ENCODE assay signal across 8 mouse cellular contexts in the genomic region with DNA sequence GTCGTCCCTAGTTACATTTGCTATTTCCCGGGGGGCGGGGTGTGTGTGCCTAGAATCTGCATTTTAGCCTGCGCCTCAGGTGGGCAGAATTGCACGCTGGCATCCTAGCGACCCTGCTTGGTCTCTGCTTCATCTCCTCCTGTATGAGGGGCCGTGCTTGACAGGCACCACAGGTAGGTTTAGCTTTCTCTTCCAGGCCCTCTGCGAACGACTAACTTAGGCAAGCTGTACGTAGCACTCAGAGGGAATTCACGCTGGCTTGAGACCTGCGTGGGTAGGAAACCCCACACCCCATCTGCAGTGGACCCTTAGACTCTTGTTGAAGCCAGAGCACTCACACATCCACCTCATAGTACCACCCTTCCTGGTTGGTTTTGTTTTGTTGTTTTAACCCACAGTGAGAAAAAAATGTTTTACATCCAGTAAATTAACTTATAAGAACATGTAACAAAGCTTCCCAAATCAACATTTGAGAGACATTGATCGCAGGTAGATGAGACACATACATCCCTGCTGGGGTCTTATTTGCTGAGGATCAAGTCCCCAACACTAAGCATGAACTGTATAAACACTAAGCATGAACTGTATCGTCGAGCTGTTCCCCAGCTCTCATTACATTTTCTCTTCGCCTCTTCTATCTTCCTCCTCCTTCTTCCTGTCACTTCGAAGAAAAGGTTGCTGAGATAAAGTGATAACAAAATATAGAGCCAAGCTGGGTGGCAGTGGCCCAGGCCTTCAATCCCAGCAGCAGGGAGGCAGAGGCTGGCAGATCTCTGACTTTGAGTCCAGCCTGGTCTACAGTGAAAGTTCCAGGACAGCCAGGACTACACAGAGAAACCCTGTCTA. TPM values are rescaled to one million over a fixed set of nuclear protein-coding genes. Genes with fewer than 3 reads are reported as not detected.
DNase-seq lines count a peak whose midpoint lies in the region; ATAC-seq and TF ChIP-seq lines count a peak whose summit lies in the region.

No protein-coding gene starts in this region.

- peak overlapping the region; percentile 81 for H3K4me3 ChIP-seq in spleen, adult 2 months (ENCODE audit: extremely low read depth, insufficient read depth, insufficient read length)
- H3K4me3 ChIP-seq in limb, embryonic 15.5 days = peak overlapping the region; percentile 57

- WGBS in spleen, adult 2 months = 22% methylated on average over 17 of the region's 17 CpGs
- WGBS in limb, embryonic 15.5 days = 29% methylated on average over 17 of the region's 17 CpGs

- DNase-seq in cerebellum, adult 11-12 months = peak; percentile 67
- no peak for DNase-seq in cerebellum, adult 18-20 months
- DNase-seq in spleen, adult 2 months (ENCODE audit: low read depth in 1 of 2, low spot score in 2 of 2) = no peak
- DNase-seq in spleen, postnatal 36 days (ENCODE audit: low spot score in 2 of 2) = no peak
- DNase-seq in thymus, postnatal 25 days = peak; percentile 21
- DNase-seq in frontal cortex, postnatal 25 days (ENCODE audit: low spot score in 2 of 2) = no peak
- DNase-seq in left cerebral cortex, postnatal 25 days (ENCODE audit: low spot score in 2 of 2) = no peak

- H3K4me1 ChIP-seq in spleen, adult 2 months (ENCODE audit: control insufficient read depth, insufficient read depth, insufficient read length) = no peaks in the 10 kb centered on the region; the same call in 1 of the 2 replicates
- peaks cover 29% of the 10 kb centered on the region for H3K4me1 ChIP-seq in limb, embryonic 15.5 days

- H3K27ac ChIP-seq in spleen, adult 2 months (ENCODE audit: insufficient read depth, low read length) = peak overlapping the region; percentile 95
- H3K27ac ChIP-seq in limb, embryonic 15.5 days = peak overlapping the region; percentile 88

- no peak for TF ChIP-seq POLR2A in spleen, adult 2 months (IDR thresholded peaks at IDR 0.05; ENCODE audit: low read depth, low read length)

- H3K9me3 ChIP-seq in limb, embryonic 15.5 days = no peaks in the 10 kb centered on the region

- intact Hi-C loops in left cerebral cortex, postnatal 25 days (cut with DNase I) = loop anchor here (5.0 kb wide), 1 partner anchor 61 kb away; the partner anchor contains the start of gene Cdk5rap3

- 0 out of 2 replicates have a peak, but pooled peaks cover under 1% of the 10 kb centered on the region for H3K36me3 ChIP-seq in spleen, adult 2 months (ENCODE audit: control insufficient read depth, insufficient read depth, low read length)
- H3K36me3 ChIP-seq in limb, embryonic 15.5 days = no peaks in the 10 kb centered on the region

- TF ChIP-seq CTCF in spleen, adult 2 months (IDR thresholded peaks at IDR 0.05; ENCODE audit: extremely low read depth, insufficient read depth, insufficient read length, insufficient replicate concordance) = no peak

- peak overlapping the region; percentile 83 for H3K4me2 ChIP-seq in limb, embryonic 15.5 days

- ATAC-seq in limb, embryonic 15.5 days (ENCODE audit: insufficient number of reproducible peaks, low FRiP score, low TSS enrichment, low read depth) = no peak

- peak overlapping the region; percentile 66 for H3K9ac ChIP-seq in limb, embryonic 15.5 days

- no peaks in the 10 kb centered on the region for H3K27me3 ChIP-seq in spleen, adult 2 months (ENCODE audit: control insufficient read depth, insufficient read depth, low read length)
- peaks cover 3% of the 10 kb centered on the region; the same call in 1 of the 2 replicates for H3K27me3 ChIP-seq in limb, embryonic 15.5 days

RNA-seq across cellular contexts. Expression of gene Sp2, which starts 4.1 kb away (rescaled TPM):
- 23.9 and 29.1 TPM in 2 replicates for polyA plus RNA-seq in spleen, adult 2 months (2012; rRNA removed)
- 15.1 and 16.8 TPM in 2 replicates for polyA plus RNA-seq in limb, embryonic 15.5 days (2015; fragmentation: Nextera tagmentation; extraction: Ambion mirVana)
- 10 to 100 TPM; 12.8 to 13.5 TPM for total RNA-seq in left cerebral cortex, postnatal 25 days (2021)

RNA-seq across cellular contexts. Expression of gene Sp6, which starts 34.6 kb away (rescaled TPM):
- 0.57 and 0.82 TPM in 2 replicates for polyA plus RNA-seq in spleen, adult 2 months (2012; rRNA removed)
- 27.1 and 30.4 TPM in 2 replicates for polyA plus RNA-seq in limb, embryonic 15.5 days (2015; fragmentation: Nextera tagmentation; extraction: Ambion mirVana)
- 1 to 10 TPM; 2.1 to 2.2 TPM for total RNA-seq in left cerebral cortex, postnatal 25 days (2021)

RNA-seq across cellular contexts. Expression of gene Pnpo, which starts 34.8 kb away (rescaled TPM):
- polyA plus RNA-seq in spleen, adult 2 months (2012; rRNA removed) = 33.2 and 57.0 TPM in 2 replicates
- 33.6 and 37.6 TPM in 2 replicates for polyA plus RNA-seq in limb, embryonic 15.5 days (2015; fragmentation: Nextera tagmentation; extraction: Ambion mirVana)
- total RNA-seq in left cerebral cortex, postnatal 25 days (2021) = 10 to 100 TPM; 37.4 to 37.5 TPM

RNA-seq across cellular contexts. Expression of gene Prr15l, which starts 50.7 kb away (rescaled TPM):
- 1.8 and 2.2 TPM in 2 replicates for polyA plus RNA-seq in spleen, adult 2 months (2012; rRNA removed)
- 3.4 and 3.6 TPM in 2 replicates for polyA plus RNA-seq in limb, embryonic 15.5 days (2015; fragmentation: Nextera tagmentation; extraction: Ambion mirVana)
- not detected for total RNA-seq in left cerebral cortex, postnatal 25 days (2021)

RNA-seq across cellular contexts. Expression of gene Scrn2, which starts 51.1 kb away (rescaled TPM):
- 10.0 and 12.3 TPM in 2 replicates for polyA plus RNA-seq in spleen, adult 2 months (2012; rRNA removed)
- polyA plus RNA-seq in limb, embryonic 15.5 days (2015; fragmentation: Nextera tagmentation; extraction: Ambion mirVana) = 22.7 and 23.8 TPM in 2 replicates
- 1 to 10 TPM; 3.6 to 3.7 TPM for total RNA-seq in left cerebral cortex, postnatal 25 days (2021)

Comparison
In these comparisons a context has a peak if more than half of its experiments do, and no peak if none do; other contexts are left out.
1. DNase-seq: peak in cerebellum, adult 11-12 months (single experiment) and thymus, postnatal 25 days (single experiment); none in cerebellum, adult 18-20 months (0 of 2), spleen, adult 2 months (0 of 2), spleen, postnatal 36 days (0 of 2), frontal cortex, postnatal 25 days (0 of 2) and left cerebral cortex, postnatal 25 days (0 of 2).
2. RNA of gene Sp6, which starts 34.6 kb away (polyA plus RNA-seq): 27.1 to 30.4 TPM in limb, embryonic 15.5 days; 0.57 to 0.82 TPM in spleen, adult 2 months; every median in the first group is over 10 times any median in the second.